Mouse (Mus musculus): Measurements from ENCODE around the gene Dnajc8. TPM values are rescaled to one million over a fixed set of nuclear protein-coding genes. Genes with fewer than 3 reads are reported as not detected.
"Not testable (repeated sequence)": the region's sequence is repeated elsewhere in the genome, so short reads cannot be mapped to it uniquely, and the experiment has no call there.

Gene Dnajc8
- polyA plus RNA-seq, 1 experiment = 198 TPM

GRCm38 (mm10) chr4:132586282-132586681, 50.9 kb downstream of the Dnajc8 start:
- H3K9me3 ChIP-seq = peaks cover 9% of the 10 kb centered on the region
- peaks cover 15% of the 10 kb centered on the region for H3K27me3 ChIP-seq (replicated peaks)
- peaks cover 23% of the 10 kb centered on the region for H3K4me1 ChIP-seq
- H3K36me3 ChIP-seq (replicated peaks; ENCODE audit: low read length) = no peaks in the 10 kb centered on the region
- no peak overlapping the region for H3K4me3 ChIP-seq (replicated peaks)
- TF ChIP-seq FLI1 (IDR thresholded peaks at IDR 0.05; ENCODE audit: low read length) = no peak
- no peak for TF ChIP-seq GATA1 (IDR thresholded peaks at IDR 0.05; ENCODE audit: borderline replicate concordance, low read length)

DNA sequence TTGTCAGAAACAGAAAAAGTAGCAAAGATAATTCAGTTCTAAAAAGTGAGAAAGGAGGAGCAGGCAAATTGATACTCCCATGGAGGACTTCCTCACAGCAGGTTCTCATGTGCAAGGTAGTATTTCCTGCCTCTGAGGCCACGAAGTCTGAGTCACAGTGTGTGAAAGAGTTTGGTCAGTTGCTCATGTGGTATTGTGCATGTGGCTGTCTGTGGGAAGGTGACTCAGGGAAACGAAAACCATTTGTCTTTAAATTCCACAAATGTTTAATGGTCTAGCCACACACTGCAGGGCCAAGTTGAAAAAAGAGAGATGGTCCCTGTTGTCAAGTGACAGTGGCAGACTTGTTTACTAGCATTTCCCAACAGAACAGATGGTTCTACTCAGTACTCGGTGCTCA, 53.2 kb downstream of the Dnajc8 start:
- TF ChIP-seq GATA1 (IDR thresholded peaks at IDR 0.05; ENCODE audit: borderline replicate concordance, low read length) (no peak), FLI1 (IDR thresholded peaks at IDR 0.05; ENCODE audit: low read length) (no peak)
- Histone ChIP-seq H3K36me3 (replicated peaks; ENCODE audit: low read length) (no peaks in the 10 kb centered on the region), H3K4me3 (replicated peaks) (no peak overlapping the region), H3K27me3 (replicated peaks) (peaks cover 5% of the 10 kb centered on the region), H3K4me1 (peaks cover 27% of the 10 kb centered on the region), H3K9me3 (peaks cover 8% of the 10 kb centered on the region)

GRCm38 (mm10) chr4:132590642-132591041, 55.3 kb downstream of the Dnajc8 start:
- H3K9me3 ChIP-seq = peaks cover 8% of the 10 kb centered on the region
- H3K4me3 ChIP-seq (replicated peaks) = no peak overlapping the region
- peaks cover 38% of the 10 kb centered on the region for H3K4me1 ChIP-seq
- no peak for TF ChIP-seq GATA1 (IDR thresholded peaks at IDR 0.05; ENCODE audit: borderline replicate concordance, low read length)
- TF ChIP-seq FLI1 (IDR thresholded peaks at IDR 0.05; ENCODE audit: low read length) = no peak
- peaks cover 2% of the 10 kb centered on the region for H3K27me3 ChIP-seq (replicated peaks)
- H3K36me3 ChIP-seq (replicated peaks; ENCODE audit: low read length) = no peaks in the 10 kb centered on the region

DNA sequence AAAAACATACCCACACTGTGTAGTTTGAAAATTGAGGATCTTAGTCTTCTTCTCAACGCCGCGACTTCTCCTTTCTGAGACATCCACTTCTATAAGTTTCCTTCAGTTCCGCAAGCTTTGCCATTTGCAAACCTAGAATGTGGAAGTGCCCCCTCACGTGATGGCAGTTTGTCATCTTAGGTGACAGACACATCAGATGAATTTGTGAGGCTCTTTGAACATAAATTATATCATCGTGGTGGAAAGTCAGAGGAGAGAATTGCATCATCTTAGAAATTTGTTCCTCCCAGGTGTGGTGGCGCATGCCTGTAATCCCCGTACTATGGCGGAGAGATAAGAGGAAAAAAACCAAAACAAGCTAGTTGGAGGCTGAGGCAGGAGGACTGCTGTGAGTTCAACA, 57.6 kb downstream of the Dnajc8 start:
- H3K4me1 ChIP-seq = peaks cover 49% of the 10 kb centered on the region
- H3K27me3 ChIP-seq (replicated peaks) = peaks cover 3% of the 10 kb centered on the region
- no peak for TF ChIP-seq FLI1 (IDR thresholded peaks at IDR 0.05; ENCODE audit: low read length)
- TF ChIP-seq GATA1 (IDR thresholded peaks at IDR 0.05; ENCODE audit: borderline replicate concordance, low read length) = no peak
- H3K9me3 ChIP-seq = peaks cover 7% of the 10 kb centered on the region
- no peaks in the 10 kb centered on the region for H3K36me3 ChIP-seq (replicated peaks; ENCODE audit: low read length)
- no peak overlapping the region for H3K4me3 ChIP-seq (replicated peaks)

DNA sequence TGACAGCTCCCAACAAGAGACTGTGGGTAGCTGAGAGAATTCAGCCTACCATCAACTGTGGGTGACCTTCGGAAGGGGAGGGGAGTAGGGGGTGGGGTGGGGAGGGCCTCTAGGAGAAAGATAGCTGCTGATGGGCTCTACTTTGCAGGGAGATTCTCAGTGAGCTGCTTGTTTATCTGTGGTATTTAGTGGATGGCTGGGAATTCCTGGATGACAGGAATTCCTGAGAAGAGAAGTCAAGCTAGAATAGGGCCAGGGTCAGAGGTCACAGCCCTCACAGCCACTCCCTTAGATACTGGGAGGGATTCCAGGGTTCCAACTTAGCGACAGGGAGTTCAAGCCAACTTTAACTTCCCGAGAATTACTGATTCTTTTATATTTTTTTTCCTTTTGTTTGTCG, 58.8 kb downstream of the Dnajc8 start:
- TF ChIP-seq GATA1 (IDR thresholded peaks at IDR 0.05; ENCODE audit: borderline replicate concordance, low read length) = no peak
- TF ChIP-seq FLI1 (IDR thresholded peaks at IDR 0.05; ENCODE audit: low read length) = no peak
- H3K9me3 ChIP-seq = peaks cover under 1% of the 10 kb centered on the region
- no peak overlapping the region for H3K4me3 ChIP-seq (replicated peaks)
- peaks cover 5% of the 10 kb centered on the region for H3K27me3 ChIP-seq (replicated peaks)
- H3K36me3 ChIP-seq (replicated peaks; ENCODE audit: low read length) = no peaks in the 10 kb centered on the region
- H3K4me1 ChIP-seq = peaks cover 39% of the 10 kb centered on the region

DNA sequence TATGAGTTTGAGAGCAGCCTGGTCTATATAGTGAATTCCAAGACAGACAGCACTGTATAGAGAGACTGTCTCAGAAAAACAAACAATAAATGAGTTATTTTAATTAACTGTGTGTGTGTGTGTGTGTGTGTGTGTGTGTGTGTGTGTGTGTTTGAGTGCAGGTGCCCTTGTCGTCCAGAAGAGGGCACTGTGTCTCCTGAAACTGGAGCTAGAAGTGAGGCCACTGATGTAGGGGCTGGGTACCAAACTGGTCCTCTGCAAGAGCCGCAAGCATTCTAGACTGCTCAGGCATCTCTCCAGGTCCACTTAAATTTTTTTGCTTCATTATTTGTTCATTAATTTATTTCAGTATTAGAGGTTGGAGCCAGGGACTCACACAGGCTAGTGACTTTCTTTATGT, 63.5 kb downstream of the Dnajc8 start:
- Histone ChIP-seq H3K4me1 (peaks cover 30% of the 10 kb centered on the region), H3K36me3 (replicated peaks; ENCODE audit: low read length) (no peaks in the 10 kb centered on the region), H3K27me3 (replicated peaks) (peaks cover 13% of the 10 kb centered on the region), H3K9me3 (peaks cover 4% of the 10 kb centered on the region), H3K4me3 (replicated peaks) (no peak overlapping the region)
- TF ChIP-seq FLI1 (IDR thresholded peaks at IDR 0.05; ENCODE audit: low read length) (no peak), GATA1 (IDR thresholded peaks at IDR 0.05; ENCODE audit: borderline replicate concordance, low read length) (no peak)

- no peak overlapping the region for H3K4me3 ChIP-seq (replicated peaks)
- peaks cover 4% of the 10 kb centered on the region for H3K9me3 ChIP-seq
- no peak for TF ChIP-seq FLI1 (IDR thresholded peaks at IDR 0.05; ENCODE audit: low read length)
- no peak for TF ChIP-seq GATA1 (IDR thresholded peaks at IDR 0.05; ENCODE audit: borderline replicate concordance, low read length)
- peaks cover 28% of the 10 kb centered on the region for H3K4me1 ChIP-seq
- H3K36me3 ChIP-seq (replicated peaks; ENCODE audit: low read length) = no peaks in the 10 kb centered on the region
- H3K27me3 ChIP-seq (replicated peaks) = peaks cover 13% of the 10 kb centered on the region
Observed at GRCm38 (mm10) chr4:132599764-132600163, 64.4 kb downstream of the Dnajc8 start.

DNA sequence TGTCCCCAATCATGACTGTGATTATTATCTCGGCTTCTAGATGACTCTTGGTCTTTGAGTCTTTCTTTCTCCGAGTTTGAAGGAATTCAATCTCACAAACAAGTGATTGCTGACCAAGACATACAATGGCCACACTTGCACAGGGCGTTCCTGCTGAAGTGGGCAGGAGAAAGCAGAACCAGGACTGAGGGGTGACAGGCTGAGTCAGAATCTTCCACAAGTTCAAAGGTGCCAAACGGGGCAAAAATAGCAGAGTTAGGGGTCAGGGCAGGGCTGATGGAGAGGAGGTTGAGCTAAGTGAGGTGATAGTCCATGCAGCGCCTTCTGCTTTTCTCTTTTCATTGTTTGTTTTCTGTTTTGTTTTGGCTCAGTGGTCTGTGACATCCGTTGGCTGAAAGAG, 65.1 kb downstream of the Dnajc8 start:
- H3K27me3 ChIP-seq (replicated peaks) = peaks cover 13% of the 10 kb centered on the region
- H3K4me3 ChIP-seq (replicated peaks) = no peak overlapping the region
- TF ChIP-seq FLI1 (IDR thresholded peaks at IDR 0.05; ENCODE audit: low read length) (no peak), GATA1 (IDR thresholded peaks at IDR 0.05; ENCODE audit: borderline replicate concordance, low read length) (no peak)
- H3K9me3 ChIP-seq = peaks cover 4% of the 10 kb centered on the region
- H3K4me1 ChIP-seq = peaks cover 21% of the 10 kb centered on the region
- H3K36me3 ChIP-seq (replicated peaks; ENCODE audit: low read length) = no peaks in the 10 kb centered on the region

GRCm38 (mm10) chr4:132601242-132601641, 65.9 kb downstream of the Dnajc8 start:
- Histone ChIP-seq H3K27me3 (replicated peaks) (peaks cover 13% of the 10 kb centered on the region), H3K4me1 (peaks cover 21% of the 10 kb centered on the region)
- H3K4me3 ChIP-seq (replicated peaks); H3K36me3 ChIP-seq (replicated peaks; ENCODE audit: low read length); H3K9me3 ChIP-seq: not testable (repeated sequence)

Other genes with a start within 250 kb of the Dnajc8 start
- not detected in 2 replicates for gene Rab42, start 232.2 kb upstream of the Dnajc8 start, polyA plus RNA-seq (2012; ENCODE audit: insufficient read depth, low replicate concordance)
- gene Trnau1ap, start 206.0 kb upstream of the Dnajc8 start, polyA plus RNA-seq (2012; ENCODE audit: insufficient read depth, low replicate concordance) = 20.9 and 58.9 TPM in 2 replicates
- 1.2 and 16.4 TPM in 2 replicates for gene Rcc1, start 181.9 kb upstream of the Dnajc8 start, polyA plus RNA-seq (2012; ENCODE audit: insufficient read depth, low replicate concordance)
- 2.1 and 3.0 TPM in 2 replicates for gene Phactr4, start 113.1 kb upstream of the Dnajc8 start, polyA plus RNA-seq (2012; ENCODE audit: insufficient read depth, low replicate concordance)
- 2.3 and 2.7 TPM in 2 replicates for gene Med18, start 71.6 kb upstream of the Dnajc8 start, polyA plus RNA-seq (2012; ENCODE audit: insufficient read depth, low replicate concordance)
- 23.7 and 27.2 TPM in 2 replicates for gene Sesn2, start 25.0 kb upstream of the Dnajc8 start, polyA plus RNA-seq (2012; ENCODE audit: insufficient read depth, low replicate concordance)
- gene Atpif1, start 1.9 kb upstream of the Dnajc8 start, polyA plus RNA-seq (2012; ENCODE audit: insufficient read depth, low replicate concordance) = 55.6 and 352 TPM in 2 replicates
- 3.1 TPM in 1 of 2 replicates, not detected in the other for gene Ptafr, start 28.5 kb downstream of the Dnajc8 start, polyA plus RNA-seq (2012; ENCODE audit: insufficient read depth, low replicate concordance)
- gene Eya3, start 103.4 kb downstream of the Dnajc8 start, polyA plus RNA-seq (2012; ENCODE audit: insufficient read depth, low replicate concordance) = 2.0 and 2.9 TPM in 2 replicates
- gene Xkr8, start 197.0 kb downstream of the Dnajc8 start, polyA plus RNA-seq (2012; ENCODE audit: insufficient read depth, low replicate concordance) = 0.26 TPM in 1 of 2 replicates, not detected in the other
- 0.38 TPM in 1 of 2 replicates, not detected in the other for gene Smpdl3b, start 221.7 kb downstream of the Dnajc8 start, polyA plus RNA-seq (2012; ENCODE audit: insufficient read depth, low replicate concordance)
- 15.4 and 20.1 TPM in 2 replicates for gene Rpa2, start 232.8 kb downstream of the Dnajc8 start, polyA plus RNA-seq (2012; ENCODE audit: insufficient read depth, low replicate concordance)

All from megakaryocyte, embryonic 14.5 days (primary cell).